Mouse (Mus musculus): Measurements from ENCODE around the gene Plvap.

The Plvap gene

GRCm38 (mm10) chr8:71526272-71526671 is 14.7 kb upstream of the Plvap start:
- no peak for DNase-seq (ENCODE audit: low spot score)

GRCm38 (mm10) chr8:71525226-71526050 is 13.9 kb upstream of the Plvap start, which contains the start of gene Ccdc194:
TSS of gene Ccdc194 (minus strand) at chr8:71525711.
- no peak for DNase-seq (ENCODE audit: low spot score)

GRCm38 (mm10) chr8:71521634-71522033 is 10.1 kb upstream of the Plvap start:
- DNase-seq (ENCODE audit: low spot score): peak; percentile 96

GRCm38 (mm10) chr8:71519037-71519825 is 7.7 kb upstream of the Plvap start:
- peak; percentile 53 for DNase-seq (ENCODE audit: low spot score)

- DNase-seq (ENCODE audit: low spot score): no peak
Measured at GRCm38 (mm10) chr8:71516786-71517185, 5.2 kb upstream of the Plvap start.

- no peak for DNase-seq (ENCODE audit: low spot score)
Measured at GRCm38 (mm10) chr8:71515043-71515442, 3.5 kb upstream of the Plvap start.

- DNase-seq (ENCODE audit: low spot score): no peak
Measured at GRCm38 (mm10) chr8:71513018-71513754, 1.6 kb upstream of the Plvap start.

GRCm38 (mm10) chr8:71509316-71509715 is 2.2 kb downstream of the Plvap start:
- DNase-seq (ENCODE audit: low spot score): no peak

GRCm38 (mm10) chr8:71507589-71508104 is 3.9 kb downstream of the Plvap start:
- DNase-seq (ENCODE audit: low spot score): peak; percentile 49

- no peak for DNase-seq (ENCODE audit: low spot score)
Measured at GRCm38 (mm10) chr8:71505979-71506378, 5.6 kb downstream of the Plvap start.

- no peak for DNase-seq (ENCODE audit: low spot score)
Measured at GRCm38 (mm10) chr8:71505326-71505725, 6.2 kb downstream of the Plvap start.

GRCm38 (mm10) chr8:71504349-71504748 is 7.2 kb downstream of the Plvap start:
- DNase-seq (ENCODE audit: low spot score): no peak

- no peak for DNase-seq (ENCODE audit: low spot score)
Measured at GRCm38 (mm10) chr8:71498816-71499690, 12.5 kb downstream of the Plvap start.

- no peak for DNase-seq (ENCODE audit: low spot score)
Measured at GRCm38 (mm10) chr8:71497881-71498501, 13.6 kb downstream of the Plvap start.

- no peak for DNase-seq (ENCODE audit: low spot score)
Measured at GRCm38 (mm10) chr8:71497077-71497645, 14.4 kb downstream of the Plvap start.

- peak; percentile 85 for DNase-seq (ENCODE audit: low spot score)
Measured at GRCm38 (mm10) chr8:71496481-71496880, 15.1 kb downstream of the Plvap start.

GRCm38 (mm10) chr8:71495811-71496210 is 15.7 kb downstream of the Plvap start:
- DNase-seq (ENCODE audit: low spot score): no peak

- peak; percentile 77 for DNase-seq (ENCODE audit: low spot score)
Measured at GRCm38 (mm10) chr8:71495039-71495438, 16.5 kb downstream of the Plvap start.

- DNase-seq (ENCODE audit: low spot score): peak; percentile 84
Measured at GRCm38 (mm10) chr8:71488454-71488853, 23.1 kb downstream of the Plvap start.
